Mouse (Mus musculus): ENCODE measurements around the gene Plet1.

Gene Plet1

GRCm38 (mm10) chr9:50494311-50494710 is at the start of gene Plet1:
Gene Plet1, plus strand, starts transcription at chr9:50494525.
- ATAC-seq (ENCODE audit: low TSS enrichment), result no peak

- no peak for ATAC-seq (ENCODE audit: low TSS enrichment)
These were observed 45.3 kb upstream of the Plet1 start for GRCm38 (mm10) chr9:50449048-50449447.

- ATAC-seq (ENCODE audit: low TSS enrichment), result peak; percentile 86
These were observed 42.7 kb upstream of the Plet1 start for GRCm38 (mm10) chr9:50451456-50452218.

- ATAC-seq (ENCODE audit: low TSS enrichment), result peak; percentile 97
These were observed 42.0 kb upstream of the Plet1 start for GRCm38 (mm10) chr9:50452303-50452775.

DNA sequence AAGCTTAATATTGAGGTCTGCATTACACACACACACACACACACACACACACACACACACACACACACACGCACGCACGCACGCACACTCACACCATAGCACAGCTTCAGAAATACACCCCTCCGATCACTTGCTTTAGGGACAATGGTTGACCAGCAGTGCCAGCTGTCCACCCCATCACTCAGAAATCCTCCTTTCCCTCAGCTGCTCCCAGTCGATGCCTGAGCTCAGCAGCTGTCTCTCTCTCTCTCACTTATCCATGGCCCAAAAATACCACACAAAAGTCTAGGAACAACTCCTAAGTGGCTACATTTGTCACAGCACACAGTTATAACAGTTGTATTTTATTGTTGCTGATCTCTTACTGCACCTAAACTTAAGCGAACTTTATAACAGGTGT is 36.7 kb upstream of the Plet1 start:
- ATAC-seq (ENCODE audit: low TSS enrichment), result no peak

DNA sequence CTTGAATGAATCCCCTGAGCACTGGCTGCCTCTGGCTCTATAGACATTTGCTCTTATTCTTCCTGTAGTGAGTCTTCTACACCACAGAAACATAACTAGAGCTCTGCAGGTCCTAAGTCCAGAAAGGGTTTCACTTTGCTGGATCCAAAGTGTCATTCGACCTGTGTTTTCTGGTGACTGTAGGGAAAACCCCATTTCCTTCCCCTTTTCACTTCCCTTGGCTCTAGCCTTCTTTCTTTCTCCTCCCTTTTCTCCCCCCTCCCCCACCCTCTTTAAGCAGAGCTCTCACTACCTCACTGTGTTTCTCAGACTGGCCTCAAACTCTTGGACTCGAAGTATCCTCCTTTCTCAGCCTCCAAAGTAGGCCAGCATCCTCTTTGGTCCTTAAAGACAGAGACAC is 34.8 kb upstream of the Plet1 start:
- no peak for ATAC-seq (ENCODE audit: low TSS enrichment)

DNA sequence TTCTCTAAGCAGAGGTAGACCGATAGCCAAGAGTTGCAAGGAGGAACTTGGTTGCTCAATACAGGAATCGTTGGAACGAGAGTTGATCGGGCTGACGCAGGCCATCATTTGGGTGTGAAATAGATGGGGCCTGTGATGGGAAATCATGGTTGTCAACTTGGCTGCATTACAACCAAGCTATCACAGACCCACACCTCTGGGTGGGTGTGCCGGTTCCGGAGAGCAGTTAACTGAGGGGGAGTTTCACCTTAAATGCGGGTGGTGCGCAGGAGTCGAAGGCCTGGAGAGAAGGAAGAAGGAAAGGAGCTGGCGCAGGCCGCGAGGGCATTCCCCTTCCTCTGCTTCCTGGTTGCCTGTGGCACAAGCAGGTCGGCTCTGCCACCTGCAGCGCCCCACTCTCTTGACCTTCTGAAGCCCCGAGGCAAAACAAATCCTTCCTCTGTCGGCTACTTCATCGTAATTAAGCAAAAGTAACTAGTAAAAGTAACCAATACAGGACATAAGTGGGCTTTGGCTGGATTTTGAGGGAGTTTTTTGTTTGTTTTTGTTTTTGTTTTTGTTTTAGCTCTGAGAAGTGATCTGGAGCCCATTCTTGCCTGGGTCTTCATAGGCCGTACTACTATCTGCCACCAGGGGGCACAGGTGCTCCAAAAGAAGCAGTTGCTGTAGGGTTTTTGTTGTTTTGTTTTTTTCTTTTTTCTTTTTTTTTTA is 31.7 kb upstream of the Plet1 start:
- no peak for ATAC-seq (ENCODE audit: low TSS enrichment)

- ATAC-seq (ENCODE audit: low TSS enrichment), result no peak
These were observed 31.2 kb upstream of the Plet1 start for GRCm38 (mm10) chr9:50463205-50463508.

DNA sequence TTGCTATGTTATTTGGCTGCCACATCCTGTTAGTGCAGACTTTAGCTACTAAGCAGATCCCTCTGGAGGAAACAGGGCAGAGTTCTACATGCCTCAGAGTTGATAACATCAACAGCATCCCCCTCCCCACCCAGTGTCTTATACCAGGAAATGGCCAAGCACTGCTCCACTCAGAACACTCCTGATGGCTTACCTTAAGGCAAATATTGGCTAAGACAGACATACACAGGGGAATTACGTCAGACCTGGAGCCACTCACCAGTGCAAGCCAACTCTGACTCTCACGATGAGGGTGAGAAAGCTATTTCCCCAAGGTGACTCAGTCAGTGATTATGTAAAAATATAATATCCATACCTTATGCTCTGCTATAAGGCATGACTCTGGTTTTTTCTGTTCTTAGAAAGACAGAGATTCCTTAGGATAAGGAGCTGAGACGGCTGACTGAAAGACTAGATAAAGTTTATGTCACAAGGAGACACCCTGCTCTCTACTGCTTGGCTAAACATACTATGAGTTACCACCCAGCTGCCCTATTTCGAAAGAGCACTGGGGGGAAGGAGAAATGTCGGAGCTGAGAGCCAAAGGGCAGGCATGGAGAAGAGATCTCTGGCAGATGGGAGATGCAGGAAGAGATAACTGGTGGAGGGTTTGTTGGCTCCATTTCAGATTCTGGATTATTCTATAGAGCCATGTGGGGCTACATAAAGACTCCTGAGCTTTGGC is 23.8 kb upstream of the Plet1 start:
- ATAC-seq (ENCODE audit: low TSS enrichment), result no peak

- ATAC-seq (ENCODE audit: low TSS enrichment), result no peak
These were observed 23.0 kb upstream of the Plet1 start for GRCm38 (mm10) chr9:50471181-50471901.

GRCm38 (mm10) chr9:50475318-50475717 is 19.0 kb upstream of the Plet1 start:
- peak; percentile 83 for ATAC-seq (ENCODE audit: low TSS enrichment)

DNA sequence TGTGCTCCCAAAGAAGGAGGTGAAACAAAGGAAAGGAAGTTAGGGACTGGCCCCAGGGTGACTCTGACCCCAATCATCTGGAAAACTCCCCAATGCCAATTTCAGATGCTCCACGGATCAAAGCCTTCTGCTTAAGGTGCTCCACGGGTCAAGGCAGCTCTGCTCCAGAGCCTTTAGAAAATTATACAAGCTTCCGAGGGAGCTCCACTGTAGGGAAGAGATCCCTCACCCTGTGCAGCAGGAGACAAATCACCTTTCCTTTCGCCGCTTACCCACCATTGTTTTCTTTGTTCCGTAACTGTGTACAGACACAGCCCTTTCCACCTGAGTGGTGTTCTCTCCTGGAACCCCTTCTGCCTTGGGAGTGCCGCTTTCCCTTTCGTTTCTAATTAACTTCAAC is 18.6 kb upstream of the Plet1 start:
- ATAC-seq (ENCODE audit: low TSS enrichment), result no peak

DNA sequence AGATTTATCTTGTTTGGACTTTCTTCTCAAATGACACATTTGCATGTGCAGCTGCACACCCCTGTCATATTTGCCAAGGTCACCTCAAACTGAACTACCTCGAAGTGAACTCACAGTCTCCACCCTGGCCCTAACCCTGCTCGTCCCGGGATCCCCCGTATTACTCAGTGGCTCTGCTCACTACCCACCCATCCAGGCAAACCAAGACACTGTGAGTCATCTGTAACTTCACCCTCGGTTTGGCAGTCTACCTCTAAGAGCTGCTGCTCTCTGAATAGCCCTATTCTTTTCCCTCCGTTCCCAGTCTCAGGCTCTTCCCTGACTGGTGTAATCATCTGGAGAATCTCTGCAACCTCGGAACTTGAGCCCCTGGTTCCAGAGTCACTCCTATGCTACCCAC is 17.7 kb upstream of the Plet1 start:
- peak; percentile 72; the same call in 1 of the 2 replicates for ATAC-seq (ENCODE audit: low TSS enrichment)

- ATAC-seq (ENCODE audit: low TSS enrichment), result no peak
These were observed 17.1 kb upstream of the Plet1 start for GRCm38 (mm10) chr9:50477270-50477669.

- no peak for ATAC-seq (ENCODE audit: low TSS enrichment)
These were observed 15.5 kb upstream of the Plet1 start for GRCm38 (mm10) chr9:50478826-50479225.

DNA sequence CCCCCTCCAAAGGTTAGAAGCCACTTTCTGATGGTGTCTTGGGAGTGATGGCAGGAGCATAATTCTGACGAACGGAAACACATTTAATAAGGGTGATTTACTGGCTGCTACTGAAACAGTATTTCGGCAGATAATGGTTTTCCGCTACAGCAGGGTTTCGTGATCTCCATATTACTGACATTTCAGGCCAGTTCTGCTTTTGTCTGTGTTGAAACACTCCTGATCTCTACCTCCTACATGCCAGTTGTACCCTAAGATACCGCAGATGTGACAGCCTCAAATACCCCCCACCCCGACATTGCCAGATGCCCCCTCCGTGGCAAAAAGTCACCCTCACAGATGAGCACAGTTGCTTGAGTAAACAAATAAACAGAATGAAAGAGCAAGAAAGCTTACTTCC is 14.8 kb upstream of the Plet1 start:
- no peak for ATAC-seq (ENCODE audit: low TSS enrichment)

DNA sequence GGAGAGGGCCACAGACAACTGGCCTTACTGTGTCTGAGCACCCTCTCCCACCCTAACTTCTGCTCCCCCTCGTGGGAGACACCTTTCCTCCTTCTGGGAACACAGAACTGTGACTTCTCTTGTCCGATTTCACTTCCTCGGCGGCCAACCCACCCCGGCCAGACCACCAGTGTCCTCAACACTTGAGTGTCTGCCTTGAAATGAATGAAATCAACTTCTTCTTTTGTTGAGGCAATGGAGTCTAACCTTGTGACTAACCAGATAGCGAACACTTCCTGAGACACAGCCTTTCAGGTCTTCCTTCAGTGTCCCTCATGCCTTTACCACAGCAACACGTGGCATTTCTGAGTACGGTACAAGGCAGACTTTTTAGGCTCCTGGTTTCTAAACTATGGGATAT is 11.6 kb upstream of the Plet1 start:
- ATAC-seq (ENCODE audit: low TSS enrichment), result no peak

DNA sequence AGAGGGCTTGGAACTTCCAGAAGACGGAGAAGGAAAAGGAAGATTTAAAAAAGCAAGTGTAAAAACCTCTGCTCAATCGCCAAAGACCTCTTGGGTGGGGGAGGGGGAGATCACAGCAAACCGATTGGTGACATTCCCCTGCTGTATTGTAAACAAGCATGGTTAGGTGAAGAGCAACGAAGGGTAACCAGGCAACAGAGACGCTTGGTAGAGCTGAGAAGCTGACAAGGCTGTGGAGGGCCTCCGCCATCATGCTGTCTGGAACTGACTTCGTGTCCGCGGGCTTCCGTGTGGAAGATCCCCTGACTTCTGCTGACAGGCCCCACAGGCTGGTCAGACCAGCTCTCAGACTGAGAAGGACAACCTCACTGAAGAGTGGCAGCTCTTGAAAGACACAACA is 8.8 kb upstream of the Plet1 start:
- ATAC-seq (ENCODE audit: low TSS enrichment), result no peak

GRCm38 (mm10) chr9:50490836-50491235 is 3.5 kb upstream of the Plet1 start:
- ATAC-seq (ENCODE audit: low TSS enrichment), result no peak

- no peak for ATAC-seq (ENCODE audit: low TSS enrichment)
These were observed 2.7 kb upstream of the Plet1 start for GRCm38 (mm10) chr9:50491531-50492045.

DNA sequence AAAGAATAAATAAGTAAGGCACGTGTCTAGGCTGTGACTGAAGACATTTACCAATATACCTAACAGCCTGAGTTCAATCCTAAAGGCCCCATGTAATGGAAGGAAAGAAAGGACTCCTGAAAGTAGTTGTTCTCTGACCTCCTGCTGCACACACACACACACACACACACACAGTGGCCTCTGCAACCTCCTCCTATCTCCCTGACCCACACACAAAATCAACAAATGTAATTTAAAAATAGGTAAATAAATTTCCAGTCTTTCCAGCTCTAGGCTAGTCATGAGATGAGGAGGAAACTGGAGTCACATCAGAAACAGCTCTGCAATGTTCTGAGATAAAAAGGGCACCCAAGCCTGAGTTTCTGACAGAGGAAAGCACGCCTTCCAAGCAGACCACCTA is 548 bp upstream of the Plet1 start:
- ATAC-seq (ENCODE audit: low TSS enrichment), result no peak

Measured in frontal cortex, adult (tissue).